Mouse (Mus musculus) liver, postnatal 0 days (tissue): ENCODE measurements around the gene Pced1b. TPM values are rescaled to one million over a fixed set of nuclear protein-coding genes. Genes with fewer than 3 reads are reported as not detected.
A peak's percentile ranks its signal among the peaks of the same experiment; 100 is the strongest.
"Not testable (repeated sequence)": the region's sequence is repeated elsewhere in the genome, so short reads cannot be mapped to it uniquely, and the experiment has no call there.

Source experiments
- ATAC-seq: fragments of 200-750 bp; cut with Nextera tagmentation; 2 replicates; pipeline ENCODE4 v1.8.0; 2017; ENCODE audit warnings: mild to moderate bottlenecking, moderate library complexity
- DNase-seq: peaks from one replicate; pipeline ENCODE4 v3.0.0-alpha.2; 2016
- H3K27ac ChIP-seq: fragments of 300-500 bp; sonication (generic); 2 replicates; pipeline ENCODE4 v1.5.1; 2014; ENCODE audit warnings: antibody characterized with exemption, moderate library complexity, mild to moderate bottlenecking, low read depth
- H3K27me3 ChIP-seq: fragments of 300-500 bp; sonication (generic); 2 replicates; pipeline ENCODE4 v1.6.1; 2014; ENCODE audit warnings: low read length, control low read depth, mixed read lengths; ENCODE audit not compliant: insufficient read depth
- H3K36me3 ChIP-seq: fragments of 300-500 bp; sonication (generic); replicated peaks from 2 replicates; pipeline ENCODE4 v1.6.1; 2014; ENCODE audit warnings: mild to moderate bottlenecking, control low read depth, low read length, moderate library complexity, mixed read lengths; ENCODE audit not compliant: insufficient read depth
- H3K4me1 ChIP-seq: fragments of 300-500 bp; sonication (generic); 2 replicates; pipeline ENCODE4 v1.6.1; 2014; ENCODE audit warnings: antibody characterized with exemption, mild to moderate bottlenecking, control low read depth; ENCODE audit not compliant: insufficient read depth
- H3K4me2 ChIP-seq: fragments of 300-500 bp; sonication (generic); 2 replicates; pipeline ENCODE4 v1.6.1; 2014; ENCODE audit warnings: low read depth, mild to moderate bottlenecking, low read length, moderate library complexity, mixed read lengths
- H3K4me3 ChIP-seq: fragments of 300-500 bp; sonication (generic); 2 replicates; pipeline ENCODE4 v1.5.1; 2014; ENCODE audit warnings: low read depth, low read length
- H3K9ac ChIP-seq: fragments of 300-500 bp; sonication (generic); replicated peaks from 2 replicates; pipeline ENCODE4 v1.6.1; 2014; ENCODE audit warnings: mild to moderate bottlenecking, moderate library complexity
- H3K9me3 ChIP-seq: fragments of 300-500 bp; sonication (generic); 2 replicates; pipeline ENCODE4 v1.6.1; 2016; ENCODE audit warnings: mild to moderate bottlenecking, control low read depth, low read length, mixed read lengths
- CTCF ChIP-seq: sonication (generic); IDR thresholded peaks from 2 replicates; pipeline ENCODE4 v1.5.1; 2016; ENCODE audit warnings: antibody characterized with exemption, low read depth
- EP300 ChIP-seq: IDR thresholded peaks from 2 replicates; pipeline ENCODE4 v1.6.1; 2016; ENCODE audit warnings: antibody characterized with exemption, low read depth, mild to moderate bottlenecking
- WGBS: fragments of 180-500 bp; shearing (Covaris S2); extraction: QIAGEN DNeasy Blood & Tissue Kit; methylation state at CpG from one replicate; pipeline ENCODE4 v1.1.7; 2014; ENCODE audit not compliant: insufficient replicate concordance; 5-methylcytosine and 5-hydroxymethylcytosine counted together
- polyA plus RNA-seq: library from polyadenylated mRNA; unstranded; fragments of >200 nt; fragmentation: Nextera tagmentation; extraction: Ambion mirVana; gene quantifications from 2 replicates; pipeline ENCODE4 v1.2.1, GENCODE M21; 2015

Pced1b gene
- polyA plus RNA-seq, 1 experiment from 2014 or later = 2.8 TPM

GRCm38 (mm10) chr15:97351681-97352080 is 104.8 kb downstream of the Pced1b start:
- 70% methylated on average over 5 of the region's 5 CpGs for WGBS
- no peaks in the 10 kb centered on the region for H3K36me3 ChIP-seq
- no peak overlapping the region for H3K4me2 ChIP-seq
- H3K4me1 ChIP-seq = peaks cover 7% of the 10 kb centered on the region
- TF ChIP-seq CTCF (no peak), EP300 (no peak)
- DNase-seq (no peak), ATAC-seq (no peak)
- no peak overlapping the region for H3K4me3 ChIP-seq
- no peak overlapping the region for H3K9ac ChIP-seq
- H3K27me3 ChIP-seq = no peaks in the 10 kb centered on the region
- no peaks in the 10 kb centered on the region for H3K9me3 ChIP-seq
- no peak overlapping the region for H3K27ac ChIP-seq

- WGBS = 65% methylated on average over 9 of the region's 9 CpGs
- H3K9ac ChIP-seq = no peak overlapping the region
- DNase-seq = no peak
Measured at GRCm38 (mm10) chr15:97355676-97356303, 108.9 kb downstream of the Pced1b start.

GRCm38 (mm10) chr15:97357016-97357415 is 110.1 kb downstream of the Pced1b start:
- 89% methylated on average over 1 of the region's 1 CpGs for WGBS
- no peak overlapping the region for H3K4me3 ChIP-seq
- no peaks in the 10 kb centered on the region for H3K9me3 ChIP-seq
- no peaks in the 10 kb centered on the region for H3K27me3 ChIP-seq
- no peak for DNase-seq
- no peak for TF ChIP-seq EP300
- TF ChIP-seq CTCF = no peak
- H3K27ac ChIP-seq = no peak overlapping the region
- no peaks in the 10 kb centered on the region for H3K36me3 ChIP-seq
- no peak overlapping the region for H3K9ac ChIP-seq
- H3K4me2 ChIP-seq = no peak overlapping the region
- peaks cover 12% of the 10 kb centered on the region for H3K4me1 ChIP-seq
- ATAC-seq = no peak

More at GRCm38 (mm10) chr15:97355676-97356303, 108.9 kb downstream of the Pced1b start:
- Histone ChIP-seq H3K4me1 (peaks cover 4% of the 10 kb centered on the region), H3K27me3 (no peaks in the 10 kb centered on the region), H3K4me2 (no peak overlapping the region), H3K27ac (no peak overlapping the region), H3K9me3 (no peaks in the 10 kb centered on the region), H3K36me3 (no peaks in the 10 kb centered on the region), H3K4me3 (no peak overlapping the region)
- no peak for TF ChIP-seq CTCF
- TF ChIP-seq EP300 = no peak
- no peak for ATAC-seq

- H3K4me1 ChIP-seq = peaks cover 17% of the 10 kb centered on the region
- peak overlapping the region; percentile 48 for H3K4me3 ChIP-seq
- WGBS = 35% methylated on average over 23 of the region's 23 CpGs
Measured at GRCm38 (mm10) chr15:97360842-97361770, 114.2 kb downstream of the Pced1b start.

GRCm38 (mm10) chr15:97361771-97362171 is 114.9 kb downstream of the Pced1b start:
- DNase-seq = peak; percentile 34
- Histone ChIP-seq H3K4me3 (peak overlapping the region; percentile 48), H3K4me1 (peaks cover 17% of the 10 kb centered on the region), H3K4me2 (peak overlapping the region; percentile 80), H3K27me3 (no peaks in the 10 kb centered on the region), H3K9ac (peak overlapping the region; percentile 59), H3K9me3 (no peaks in the 10 kb centered on the region), H3K36me3 (no peaks in the 10 kb centered on the region), H3K27ac (peak overlapping the region; percentile 92)
- ATAC-seq = peak; percentile 56
- 27% methylated on average over 8 of the region's 8 CpGs for WGBS
- TF ChIP-seq CTCF = peak; percentile 62
- no peak for TF ChIP-seq EP300

More at GRCm38 (mm10) chr15:97360842-97361770, 114.2 kb downstream of the Pced1b start:
- H3K9ac ChIP-seq = peak overlapping the region; percentile 59
- TF ChIP-seq EP300 = 0 out of 2 replicates have a peak, but pooled peaks have one; percentile 15
- no peak for TF ChIP-seq CTCF
- no peaks in the 10 kb centered on the region for H3K27me3 ChIP-seq
- H3K36me3 ChIP-seq = no peaks in the 10 kb centered on the region
- ATAC-seq (peak; percentile 89), DNase-seq (peak; percentile 75)
- H3K27ac ChIP-seq = peak overlapping the region; percentile 92
- no peaks in the 10 kb centered on the region for H3K9me3 ChIP-seq
- H3K4me2 ChIP-seq = peak overlapping the region; percentile 80

- H3K4me2 ChIP-seq, DNase-seq, H3K9me3 ChIP-seq, H3K27me3 ChIP-seq, ATAC-seq, H3K9ac ChIP-seq, H3K36me3 ChIP-seq, H3K4me3 ChIP-seq, H3K27ac ChIP-seq: not testable (repeated sequence)
- peaks cover 17% of the 10 kb centered on the region for H3K4me1 ChIP-seq
- WGBS = 67% methylated on average over 3 of the region's 3 CpGs
Measured at GRCm38 (mm10) chr15:97364271-97364670, 117.4 kb downstream of the Pced1b start.
